Mouse (Mus musculus): ENCODE measurements around the gene Abcb1b.
"Not testable (repeated sequence)": the region's sequence is repeated elsewhere in the genome, so short reads cannot be mapped to it uniquely, and the experiment has no call there.

Abcb1b gene

DNA sequence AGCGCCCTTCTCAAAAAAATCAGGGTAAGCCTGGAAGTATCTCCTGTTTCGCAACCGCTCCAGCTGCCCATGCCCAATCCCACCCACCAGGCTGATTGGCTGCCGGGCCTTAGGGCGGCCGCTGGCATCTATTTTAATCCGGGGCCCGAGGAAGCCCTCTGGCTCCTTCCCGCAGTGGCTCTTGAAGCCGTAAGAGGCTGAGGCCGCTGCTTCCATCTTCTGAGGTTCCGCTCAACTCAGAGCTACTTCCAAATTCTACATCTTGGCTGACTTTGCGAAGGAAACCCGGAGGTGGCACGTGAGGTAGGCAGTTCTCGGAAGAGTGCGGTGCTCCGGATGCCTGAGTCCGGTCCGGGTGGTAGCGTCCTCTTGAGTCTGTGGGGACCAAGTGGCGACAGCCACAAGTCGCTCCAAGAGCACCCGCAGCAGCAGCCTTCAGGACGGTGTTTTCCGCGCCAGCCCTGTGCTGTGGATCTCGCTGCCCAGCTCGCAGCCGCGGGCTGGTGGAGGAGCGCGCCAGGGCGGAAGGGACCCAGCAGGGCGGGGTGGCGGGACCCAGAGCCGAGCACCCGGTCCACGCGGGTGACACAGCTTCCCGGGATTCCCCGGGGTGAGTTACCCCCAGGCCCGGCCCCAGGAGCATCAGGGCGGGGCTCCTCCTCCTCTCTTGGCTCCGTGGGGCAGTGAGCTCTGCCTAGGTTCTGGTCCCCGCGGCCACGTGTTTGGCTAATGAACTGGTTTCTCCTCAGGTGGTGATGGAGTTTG lies at the start of gene Abcb1b:
Gene Abcb1b, plus strand, starts transcription at position 161 of the 765 bp plus-strand sequence.
- no peak for DNase-seq (ENCODE audit: low read depth, low spot score)

DNA sequence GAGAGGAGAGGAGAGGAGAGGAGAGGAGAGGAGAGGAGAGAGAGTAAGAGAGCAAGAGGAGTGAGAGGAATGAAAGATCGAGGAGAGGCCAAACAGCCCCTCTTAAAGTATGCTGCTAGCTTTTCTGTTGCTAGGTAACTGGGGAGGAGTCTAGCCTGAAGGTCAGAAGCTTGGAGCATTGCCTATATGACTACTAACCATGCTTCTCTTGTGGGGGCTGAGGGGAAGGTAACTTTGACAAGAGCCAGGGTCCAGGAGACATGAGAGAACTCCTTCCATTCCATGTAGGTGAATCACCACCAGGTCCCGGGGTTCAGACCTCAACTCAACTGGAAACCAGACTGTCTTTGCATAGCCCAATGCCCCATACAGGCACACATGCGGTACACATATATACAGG lies 25.1 kb upstream of the Abcb1b start:
- DNase-seq (ENCODE audit: low read depth, low spot score), result no peak

DNA sequence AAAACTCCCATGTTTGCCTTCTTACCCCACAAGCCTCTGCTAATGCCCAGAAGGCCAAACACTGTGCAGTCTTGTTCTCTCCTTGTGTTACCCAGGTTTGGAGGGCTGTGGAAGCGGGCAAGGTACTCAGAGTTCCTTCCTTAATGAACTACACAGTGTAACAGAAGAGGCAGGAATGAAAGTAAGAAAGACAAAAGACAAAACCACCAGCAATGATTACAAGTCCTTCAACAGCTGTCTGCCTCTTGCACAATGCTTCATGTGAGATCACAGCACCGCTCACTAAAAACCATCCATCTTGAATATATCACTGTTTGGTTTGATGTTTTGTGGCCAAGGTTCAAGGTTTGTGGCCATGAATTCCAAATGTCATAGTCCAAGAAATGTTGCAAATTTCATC lies 19.6 kb upstream of the Abcb1b start:
- no peak for DNase-seq (ENCODE audit: low read depth, low spot score)

DNA sequence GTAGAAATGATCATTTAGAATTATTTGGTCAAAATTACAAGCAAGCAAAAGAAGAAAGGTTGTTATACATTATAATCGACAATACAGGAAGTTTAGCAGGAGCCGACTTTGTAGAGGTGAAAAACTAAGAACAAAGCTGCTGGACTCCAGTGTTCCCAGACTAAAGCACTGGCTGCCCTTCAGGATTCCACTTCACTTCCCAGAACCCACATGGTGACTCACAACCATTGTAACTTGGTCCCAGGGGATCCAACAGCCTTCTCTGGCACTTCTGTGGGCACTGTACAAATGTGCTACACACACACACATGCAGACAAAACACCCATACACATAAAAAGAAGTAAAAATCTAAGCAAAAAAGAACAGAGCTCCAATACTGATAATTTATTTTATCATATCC lies 19.2 kb upstream of the Abcb1b start:
- DNase-seq (ENCODE audit: low read depth, low spot score), result no peak

DNA sequence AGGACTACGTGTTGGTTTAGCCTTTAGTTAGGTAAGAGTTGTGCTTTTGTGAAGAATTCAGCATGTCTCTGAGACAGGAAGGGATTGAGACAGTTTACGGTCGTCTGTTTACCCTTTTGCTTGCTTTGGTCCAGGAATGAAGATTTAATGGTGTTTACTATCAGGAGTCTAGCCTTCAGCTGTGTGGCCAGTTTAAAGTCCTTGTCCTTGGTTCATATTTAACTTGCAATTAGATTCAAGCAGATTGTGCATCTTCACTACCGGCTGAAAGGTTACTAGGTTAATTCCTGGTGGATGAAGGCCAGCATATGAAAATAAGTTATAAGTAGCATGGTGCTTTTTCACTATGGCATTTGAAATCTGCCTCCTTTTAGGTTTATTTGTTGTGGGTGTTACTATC lies 5.7 kb upstream of the Abcb1b start:
- DNase-seq (ENCODE audit: low read depth, low spot score), result no peak

DNA sequence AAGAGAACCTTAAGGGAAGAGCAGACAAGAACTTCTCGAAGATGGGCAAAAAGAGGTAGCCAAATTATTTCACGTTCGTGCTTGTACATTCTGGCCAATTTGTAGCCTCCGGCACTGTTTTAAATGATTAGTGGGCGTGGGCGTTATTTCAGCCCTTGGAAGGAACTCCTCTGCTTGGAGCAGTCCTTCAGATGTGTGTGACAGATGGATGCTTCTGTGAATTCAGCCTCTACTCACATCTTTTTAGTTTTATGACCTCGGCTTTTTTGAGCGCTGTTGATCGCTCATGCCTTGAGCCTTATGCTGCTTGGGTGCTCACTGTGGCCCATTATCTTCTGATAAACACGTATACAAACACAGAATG lies 787 bp downstream of the Abcb1b start:
- DNase-seq (ENCODE audit: low read depth, low spot score), result no peak

DNA sequence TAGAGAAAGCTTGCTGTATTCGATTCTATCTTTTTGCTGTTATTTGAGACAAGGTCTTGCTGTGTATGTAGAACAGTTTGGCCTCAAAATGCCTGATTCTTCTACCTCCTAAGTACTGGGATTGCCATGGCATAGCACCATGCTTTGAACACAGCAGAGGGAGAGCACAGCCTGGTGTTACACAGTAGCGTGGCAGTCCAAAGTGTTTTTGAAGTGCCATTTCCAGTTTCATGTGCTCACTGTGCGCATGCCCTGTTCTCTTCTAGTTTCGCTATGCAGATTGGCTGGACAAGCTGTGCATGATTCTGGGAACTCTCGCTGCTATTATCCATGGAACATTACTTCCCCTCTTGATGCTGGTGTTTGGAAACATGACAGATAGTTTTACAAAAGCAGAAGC lies 7.8 kb downstream of the Abcb1b start:
- no peak for DNase-seq (ENCODE audit: low read depth, low spot score)

DNA sequence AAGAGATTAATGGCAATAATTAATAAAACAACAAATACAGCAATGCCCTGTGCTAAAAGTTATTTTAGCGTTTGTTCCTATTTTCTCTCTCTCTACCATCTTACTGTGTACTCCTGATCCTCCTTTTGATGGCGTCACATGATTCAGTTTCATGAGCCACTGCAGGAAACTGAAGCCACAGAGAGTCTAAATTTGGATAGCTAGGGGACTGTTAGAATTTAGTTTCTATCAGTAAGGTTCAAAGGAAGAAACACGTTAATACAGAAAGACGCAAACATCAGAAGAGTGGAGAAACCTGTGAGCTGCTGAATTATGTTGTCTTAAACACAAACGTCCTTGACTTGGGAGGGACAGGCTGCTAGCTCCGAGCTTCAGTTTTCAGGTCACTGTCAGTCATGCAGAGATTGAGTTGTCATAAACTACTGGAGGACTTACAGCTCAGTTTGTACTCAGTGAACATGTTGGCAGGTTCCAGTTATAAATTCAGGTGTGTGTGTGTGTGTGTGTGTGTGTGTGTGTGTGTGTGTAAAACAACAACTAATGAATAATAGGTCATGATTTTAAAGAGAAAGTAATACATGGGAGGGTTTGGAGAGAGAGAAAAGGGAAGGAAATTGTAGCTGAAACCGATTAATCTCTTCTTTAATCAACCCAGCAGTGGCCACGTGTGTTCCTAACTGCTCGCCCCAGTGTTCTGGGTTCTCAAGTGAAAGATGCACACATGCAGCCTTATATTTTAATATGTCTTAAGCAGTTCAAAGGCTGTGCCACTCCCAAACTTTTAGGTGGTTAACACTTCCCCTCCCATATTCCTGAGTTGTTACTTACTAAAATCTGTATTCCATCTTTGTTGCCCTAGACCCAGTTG lies 9.4 kb downstream of the Abcb1b start:
- DNase-seq (ENCODE audit: low read depth, low spot score), result no peak

DNA sequence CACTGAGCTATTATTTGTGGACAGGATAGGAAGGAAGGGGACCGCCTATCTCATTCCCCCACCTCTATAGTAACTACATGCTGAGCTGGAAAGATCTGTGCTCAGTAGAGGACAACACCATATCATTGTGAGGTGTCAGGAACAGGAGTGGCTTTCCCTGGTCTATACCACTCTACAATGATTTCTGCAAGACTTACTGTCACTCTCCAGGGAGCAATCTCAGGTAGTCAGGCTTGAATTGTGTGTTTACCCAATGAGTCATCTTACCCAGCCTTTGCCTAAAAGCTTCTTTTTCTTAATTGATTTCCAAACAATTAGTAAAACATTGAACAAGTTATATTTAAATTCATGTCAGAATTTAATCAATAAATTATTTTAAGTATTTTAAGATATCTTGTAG lies 15.9 kb downstream of the Abcb1b start:
- no peak for DNase-seq (ENCODE audit: low read depth, low spot score)

DNA sequence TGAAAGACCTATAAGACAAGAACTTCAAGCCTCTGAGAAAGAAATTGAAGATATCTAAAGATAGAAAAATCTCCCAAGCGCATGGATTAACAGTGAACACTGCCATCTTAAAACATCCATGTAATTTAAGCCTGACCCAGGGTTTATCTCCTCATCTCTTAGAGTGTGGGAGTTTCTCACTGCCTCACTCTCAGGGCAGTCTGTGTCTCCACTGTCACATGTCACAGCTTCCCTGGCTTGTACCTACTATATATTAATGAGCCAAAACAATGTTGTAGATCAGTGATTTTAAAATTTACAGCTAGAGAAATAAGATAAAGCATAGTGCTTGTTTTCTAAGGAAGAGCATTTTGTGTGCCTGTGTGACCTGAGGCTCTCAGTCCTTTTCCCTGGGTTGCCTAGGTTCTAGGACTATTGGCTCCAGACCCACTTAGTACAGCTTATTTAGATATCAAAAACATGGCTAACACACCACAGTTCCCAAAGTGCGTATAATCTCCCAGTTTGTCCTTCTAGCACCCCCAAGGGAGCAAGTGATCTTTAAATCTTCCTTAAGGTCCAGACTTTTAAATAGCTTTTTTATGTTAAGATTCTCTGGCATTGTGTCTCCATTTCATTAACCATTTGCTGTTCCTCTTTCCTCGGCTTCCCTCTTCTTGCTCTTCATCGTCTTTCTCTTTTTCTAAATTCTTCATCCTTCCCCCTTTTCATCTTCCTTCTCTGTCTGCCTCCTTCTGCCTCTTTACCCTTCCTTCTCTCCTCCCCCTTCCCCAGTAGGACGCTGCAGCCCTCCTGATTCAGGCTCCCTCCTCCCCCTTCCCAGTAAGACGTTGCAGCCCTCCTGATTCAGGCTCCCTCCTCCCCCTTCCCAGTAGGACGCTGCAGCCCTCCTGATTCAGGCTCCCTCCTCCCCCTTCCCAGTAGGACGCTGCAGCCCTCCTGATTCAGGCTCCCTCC lies 22.0 kb downstream of the Abcb1b start:
- DNase-seq (ENCODE audit: low read depth, low spot score), result no peak

DNA sequence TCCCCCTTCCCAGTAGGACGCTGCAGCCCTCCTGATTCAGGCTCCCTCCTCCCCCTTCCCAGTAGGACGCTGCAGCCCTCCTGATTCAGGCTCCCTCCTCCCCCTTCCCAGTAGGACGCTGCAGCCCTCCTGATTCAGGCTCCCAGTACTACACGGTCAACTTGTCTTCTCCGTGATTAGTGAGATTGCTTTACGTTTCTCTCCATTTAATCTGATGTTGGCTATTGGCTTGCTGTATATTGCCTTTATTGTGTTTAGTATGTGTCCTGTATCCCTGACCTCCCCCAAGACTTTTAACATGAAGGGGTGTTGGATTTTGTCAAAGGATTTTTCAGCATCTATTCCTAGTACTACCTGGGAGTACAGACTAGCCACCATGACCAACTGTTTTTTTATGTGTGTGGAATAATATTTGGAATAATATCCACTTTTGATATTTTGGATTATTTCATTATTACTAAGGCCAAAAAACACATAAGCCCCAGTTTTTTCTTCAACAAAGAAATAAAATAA lies 22.7 kb downstream of the Abcb1b start:
- not testable (repeated sequence) for DNase-seq (ENCODE audit: low read depth, low spot score)

DNA sequence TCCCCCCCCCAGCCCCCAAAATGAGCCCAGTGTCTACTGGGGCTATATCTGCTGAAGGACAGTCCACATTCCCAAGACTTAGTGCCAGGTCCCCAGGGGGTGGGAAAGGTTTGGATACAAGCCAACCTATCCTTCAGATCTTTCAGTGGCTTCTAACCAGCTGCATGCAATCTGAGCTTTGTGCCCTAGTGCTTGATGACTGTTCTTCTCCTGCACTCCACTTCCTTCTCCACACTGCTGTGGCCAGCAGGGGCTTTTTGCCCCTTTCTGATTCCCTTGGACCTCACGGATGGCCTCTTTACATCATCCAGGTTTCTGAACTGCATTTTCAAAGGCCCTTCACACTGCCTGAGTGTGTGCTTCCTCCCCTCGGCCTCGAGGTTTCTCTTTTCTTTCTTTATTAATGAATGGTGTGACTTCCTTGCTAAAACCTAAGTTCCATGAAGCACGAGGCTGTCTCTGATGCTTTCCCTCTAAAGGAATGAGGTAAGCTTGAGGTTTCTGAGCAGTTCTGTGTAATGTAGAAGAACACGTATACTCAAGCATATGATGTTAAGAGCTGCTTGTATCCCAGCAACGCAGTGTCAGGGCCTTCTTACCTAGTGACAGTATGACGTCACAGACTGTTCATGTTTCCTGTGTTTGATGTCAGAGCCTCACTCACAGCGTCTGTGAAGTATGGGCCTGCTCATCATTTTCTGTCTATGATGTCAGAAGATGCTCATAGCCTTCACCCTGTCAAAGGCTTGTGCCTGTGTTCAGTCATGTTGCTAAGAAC lies 40.9 kb downstream of the Abcb1b start:
- no peak for DNase-seq (ENCODE audit: low read depth, low spot score)

DNA sequence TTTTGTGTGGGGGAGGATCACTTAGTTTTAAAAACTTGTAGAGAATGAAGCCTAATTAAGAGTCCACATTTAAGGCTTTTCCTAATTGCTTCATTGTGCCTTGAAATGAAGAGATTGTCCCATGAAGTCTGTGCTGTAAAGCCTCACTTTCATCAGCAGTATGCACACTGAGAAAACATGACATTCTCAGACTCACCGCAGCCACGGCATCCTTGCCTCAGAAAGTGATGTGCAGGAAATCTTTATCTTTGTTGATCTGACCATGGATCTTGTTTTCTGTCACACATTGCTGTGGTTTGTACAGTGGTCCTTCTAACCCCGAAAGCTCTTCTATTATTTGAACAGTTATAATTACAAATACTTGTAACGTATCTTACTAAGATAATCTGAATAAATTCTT lies 41.7 kb downstream of the Abcb1b start:
- DNase-seq (ENCODE audit: low read depth, low spot score), result no peak

DNA sequence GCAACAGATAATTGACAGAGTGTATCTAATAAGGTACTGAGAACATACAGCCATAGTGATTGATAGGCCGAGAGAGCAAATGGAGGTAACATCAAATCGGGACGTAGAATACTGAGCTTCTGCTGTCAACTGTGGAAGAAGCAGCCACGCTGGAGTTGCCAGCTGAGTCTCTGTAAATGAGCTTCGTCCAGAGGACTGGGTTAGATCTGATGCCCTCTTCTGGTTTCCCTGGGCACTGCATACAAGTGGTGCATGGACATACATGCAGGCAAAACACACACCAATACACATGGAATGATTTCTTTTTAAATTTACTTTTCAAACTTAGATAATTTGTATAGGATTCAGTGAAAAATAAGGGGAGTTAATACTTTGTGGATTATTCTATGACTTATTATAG lies 42.9 kb downstream of the Abcb1b start:
- DNase-seq (ENCODE audit: low read depth, low spot score), result peak; percentile 3

DNA sequence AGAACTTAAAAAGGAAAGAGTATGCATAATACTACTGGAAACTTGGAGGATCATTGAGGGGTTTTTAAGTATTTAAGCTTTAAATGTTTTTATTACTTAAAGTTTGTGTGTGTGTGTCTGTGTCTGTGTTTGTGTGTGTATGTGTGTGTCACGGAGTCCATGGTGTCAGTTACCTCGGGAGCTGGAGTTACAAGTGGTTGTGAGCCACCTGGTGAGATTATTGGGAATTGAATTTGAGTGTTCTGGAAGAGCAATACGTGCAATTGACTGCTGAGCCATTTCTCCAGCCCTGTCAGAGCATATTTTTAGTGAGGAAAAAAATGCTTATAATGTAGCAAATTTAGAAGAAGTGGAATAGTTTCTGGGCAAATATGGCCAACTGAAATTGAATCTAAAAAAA lies 44.9 kb downstream of the Abcb1b start:
- no peak for DNase-seq (ENCODE audit: low read depth, low spot score)

DNA sequence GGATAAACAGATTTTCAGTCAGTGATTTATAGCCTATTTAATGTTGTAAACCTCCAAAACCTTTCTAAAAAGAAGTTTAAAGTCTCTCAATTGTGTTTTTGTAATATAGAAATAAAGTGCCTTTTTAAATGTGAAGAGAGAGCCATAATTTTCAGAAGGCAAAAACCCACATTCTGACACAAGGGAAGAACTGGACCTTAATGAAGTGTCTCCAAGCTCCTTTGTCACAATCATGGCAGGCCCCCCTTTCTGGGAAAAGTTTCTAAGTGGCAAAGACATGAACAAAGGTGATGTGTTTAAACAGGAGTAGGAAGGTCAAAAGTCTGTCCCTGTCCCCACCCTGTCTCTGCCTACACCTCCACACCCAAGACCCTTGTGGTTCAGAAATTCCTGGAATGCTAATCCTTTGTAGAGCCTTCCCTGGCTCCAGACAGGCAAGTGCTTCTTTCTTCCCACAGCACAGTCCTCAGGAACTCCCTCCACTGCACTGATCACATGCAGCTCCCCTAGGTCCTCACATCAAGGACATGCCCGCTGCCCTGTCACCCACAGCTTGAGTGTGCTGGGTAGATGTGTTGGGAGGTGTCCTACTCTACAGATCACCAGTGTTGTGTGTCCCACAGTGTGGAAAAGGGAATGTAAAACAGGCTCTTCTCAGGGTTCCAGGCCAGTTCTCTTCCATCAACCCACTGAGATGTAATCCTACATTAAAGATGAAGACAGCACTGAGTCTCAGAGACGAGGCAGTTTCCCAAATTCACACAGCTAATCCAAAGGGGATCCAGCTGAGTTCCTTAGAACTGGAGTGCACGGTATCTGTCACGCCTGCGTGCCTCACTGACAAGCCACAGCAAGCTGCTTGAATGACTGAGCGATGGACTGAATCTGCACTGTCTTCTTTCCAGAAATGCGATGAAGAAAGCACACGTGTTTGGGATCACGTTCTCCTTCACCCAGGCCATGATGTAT lies 50.9 kb downstream of the Abcb1b start:
- not testable (repeated sequence) for DNase-seq (ENCODE audit: low read depth, low spot score)

DNA sequence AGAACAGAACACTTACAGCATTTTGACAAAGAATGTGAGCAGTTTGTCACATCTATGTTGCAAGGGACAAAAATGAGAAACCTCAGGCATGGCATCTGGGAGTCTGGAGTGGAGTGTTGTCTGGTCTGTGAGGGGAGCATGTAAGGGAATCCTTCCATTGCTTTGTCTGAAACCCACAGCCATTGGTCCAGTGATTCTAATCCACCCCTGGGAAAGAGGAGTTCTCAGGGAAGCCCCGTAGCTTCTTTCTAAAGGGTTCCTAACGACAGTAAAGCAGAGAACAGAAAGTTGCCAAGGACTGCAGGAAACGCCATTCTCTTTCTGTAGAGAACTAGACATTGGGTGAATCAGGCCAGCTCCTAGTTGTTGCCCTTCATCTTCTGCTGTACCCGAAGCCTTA lies 52.9 kb downstream of the Abcb1b start:
- DNase-seq (ENCODE audit: low read depth, low spot score), result no peak

DNA sequence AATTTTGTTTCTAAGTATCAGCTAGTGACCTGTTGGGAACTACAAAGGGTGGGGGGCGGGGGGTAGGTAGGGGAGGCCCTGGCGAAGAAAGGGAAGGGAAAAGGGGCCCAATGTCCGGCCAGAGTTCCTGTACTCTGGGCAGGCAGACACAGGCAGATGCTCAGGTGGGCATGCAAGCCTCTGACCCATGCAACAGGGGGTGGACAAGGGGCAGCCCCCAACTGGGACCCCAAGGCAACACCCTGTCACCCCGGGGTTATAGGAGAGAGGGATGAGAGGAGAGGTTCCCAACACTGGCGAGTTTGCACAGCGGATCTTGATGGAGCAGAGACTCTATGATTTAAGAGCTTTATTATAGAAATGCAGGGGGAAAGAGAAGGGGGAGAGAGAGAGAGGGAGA lies 59.3 kb downstream of the Abcb1b start:
- no peak for DNase-seq (ENCODE audit: low read depth, low spot score)

DNA sequence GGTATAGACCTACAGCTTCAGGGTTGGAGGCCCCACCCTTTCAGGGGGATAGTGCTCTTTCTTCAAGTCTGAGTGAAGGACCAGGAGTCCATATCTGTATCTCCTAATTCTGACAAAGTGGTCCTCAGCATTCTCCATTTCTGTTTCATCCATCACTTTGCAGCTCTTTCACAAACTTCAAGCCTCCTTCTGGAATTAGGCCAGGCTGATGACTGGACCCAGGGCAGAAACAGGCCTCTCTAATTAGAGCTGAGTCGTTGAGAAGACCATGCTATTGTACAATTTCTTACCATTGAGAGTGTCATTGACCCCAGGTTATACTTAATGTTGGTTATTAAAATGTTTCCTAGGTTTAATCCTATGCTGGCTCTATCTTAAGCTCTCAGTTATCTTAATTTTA lies 63.9 kb downstream of the Abcb1b start:
- no peak for DNase-seq (ENCODE audit: low read depth, low spot score)

All from c-Kit-negative CD71-positive TER-119-positive erythroid progenitor cells, embryonic 14.5 days (primary cell).